Comparison of ENCODE assay signal across 9 mouse cellular contexts in genomic region chr17:29762551-29762950, GRCm38 (mm10). TPM values are rescaled to one million over a fixed set of nuclear protein-coding genes. Genes with fewer than 3 reads are reported as not detected.
DNase-seq lines count a peak whose midpoint lies in the region; TF ChIP-seq lines count a peak whose summit lies in the region.
"Had no signal": no experiment of that assay in that cellular context is flagged by ENCODE, and none has a peak within 500 bp of the region (broad histone marks: within the 10 kb centered on the region; RNA-seq: fewer than 3 reads in every experiment).

No protein-coding gene starts in this region.

- peak; percentile 16 to 50 for DNase-seq in adrenal gland, adult 18-20 months (ENCODE audit: low spot score in 2 of 2)
- DNase-seq in adrenal gland, adult 8-10 months, result no peak
- DNase-seq in layer of hippocampus, adult 2 months (ENCODE audit: low spot score in 2 of 2), result peak in 1 of 2 experiments; percentile 21
- no peak for DNase-seq in layer of hippocampus, postnatal 36 days
- peak; percentile 92 for DNase-seq in ZHBTc4 (ENCODE audit: low read depth, low spot score)
- peak; percentile 56 for DNase-seq in embryo, embryonic 11 days
- DNase-seq in lung, adult 2 months, result peak; percentile 26
- peak; percentile 72 to 89 for DNase-seq in spleen, postnatal 4 days (ENCODE audit: low spot score in 2 of 2)

- H3K4me3 ChIP-seq in layer of hippocampus, adult 2 months, result no peak overlapping the region
- no peak overlapping the region for H3K4me3 ChIP-seq in lung, adult 2 months (replicated peaks; ENCODE audit: extremely low read depth, low read depth, low read length)
- H3K4me3 ChIP-seq: myocyte had no signal

- H3K4me1 ChIP-seq in lung, adult 2 months (ENCODE audit: control insufficient read depth, insufficient read depth, low read length), result no peaks in the 10 kb centered on the region

- no peak overlapping the region for H3K27ac ChIP-seq in layer of hippocampus, adult 2 months

- 70% methylated on average over 8 of the region's 8 CpGs for WGBS in lung, adult 2 months

- no peak for TF ChIP-seq POLR2A in lung, adult 2 months (IDR thresholded peaks at IDR 0.05; ENCODE audit: borderline replicate concordance, extremely low read depth, low read depth, low read length)

- TF ChIP-seq CTCF in layer of hippocampus, adult 2 months (conservative IDR thresholded peaks at IDR 0.05), result peak; percentile 78
- peak; percentile 44 for TF ChIP-seq CTCF in lung, adult 2 months (IDR thresholded peaks at IDR 0.05; ENCODE audit: insufficient read depth, low read length)

RNA-seq across cellular contexts. Expression of gene Ccdc167, which starts 45.7 kb away (rescaled TPM):
- 10 to 100 TPM in 1 of 2 experiments, 1 to 10 TPM in 1; 6.8 to 13.3 TPM for total RNA-seq in adrenal gland, adult 18-20 months (2021)
- 10 to 100 TPM; 11.0 to 18.0 (median 14.2) TPM for total RNA-seq in adrenal gland, adult 8-10 months (2022)
- 10 to 100 TPM; 26.6 TPM for total RNA-seq in layer of hippocampus, adult 2 months (2021)
- 10 to 100 TPM; 21.7 to 25.5 TPM for total RNA-seq in layer of hippocampus, postnatal 36 days (2021)
- polyA plus RNA-seq in lung, adult 2 months (2012; rRNA removed), result 5.7 and 7.7 TPM in 2 replicates

Comparison
In these comparisons a context has a peak if more than half of its experiments do, and no peak if none do; other contexts are left out.
1. DNase-seq: peak in adrenal gland, adult 18-20 months (2 of 2), ZHBTc4 (single experiment), embryo, embryonic 11 days (single experiment), lung, adult 2 months (single experiment) and spleen, postnatal 4 days (2 of 2); none in adrenal gland, adult 8-10 months (single experiment) and layer of hippocampus, postnatal 36 days (0 of 2).